Mouse (Mus musculus): ENCODE data around the gene Osbpl3.
A peak's percentile ranks its signal among the peaks of the same experiment; 100 is the strongest.

The Osbpl3 gene

DNA sequence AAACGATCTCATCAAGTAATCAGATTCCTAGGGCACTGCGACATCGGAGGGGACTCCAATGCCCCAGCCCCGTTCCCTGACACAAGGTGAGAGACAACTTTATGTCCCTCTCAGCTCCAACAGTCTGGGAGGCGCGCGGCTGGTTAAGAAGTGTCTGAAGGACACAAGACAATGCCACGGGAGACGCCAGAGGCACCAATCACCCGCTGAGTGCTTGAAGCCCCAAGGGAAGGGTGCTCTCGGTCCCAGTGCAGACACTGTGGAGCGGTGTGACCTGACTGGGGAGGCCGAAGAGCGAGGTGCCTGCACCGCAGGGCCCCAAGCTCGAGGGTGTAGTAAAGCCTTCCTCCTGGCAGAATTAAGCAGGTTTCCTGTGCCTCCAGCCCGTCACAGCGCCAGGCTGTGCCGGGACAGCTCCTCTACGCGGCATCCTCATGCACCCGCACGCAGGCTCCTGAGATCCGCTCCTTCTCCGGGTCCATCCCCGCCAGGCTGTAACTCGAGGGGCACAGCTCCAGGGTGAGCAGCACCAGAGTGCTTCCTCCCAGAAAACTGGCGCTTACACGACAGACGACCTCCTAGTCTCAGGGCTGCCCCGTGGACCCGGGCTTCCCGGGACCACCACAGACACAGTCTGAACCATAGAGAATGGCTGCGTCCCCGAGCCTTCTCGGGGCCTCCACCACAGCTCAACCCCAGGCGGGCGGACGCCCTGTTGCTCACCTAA, 736 bp downstream of the Osbpl3 start:
- peak; percentile 67 to 86 for DNase-seq (ENCODE audit: inconsistent age in 2 of 2, low spot score in 1 of 2)

- DNase-seq (ENCODE audit: inconsistent age in 2 of 2, low spot score in 1 of 2) = no peak
Observed at GRCm38 (mm10) chr6:50453651-50454050, 2.4 kb downstream of the Osbpl3 start.

DNA sequence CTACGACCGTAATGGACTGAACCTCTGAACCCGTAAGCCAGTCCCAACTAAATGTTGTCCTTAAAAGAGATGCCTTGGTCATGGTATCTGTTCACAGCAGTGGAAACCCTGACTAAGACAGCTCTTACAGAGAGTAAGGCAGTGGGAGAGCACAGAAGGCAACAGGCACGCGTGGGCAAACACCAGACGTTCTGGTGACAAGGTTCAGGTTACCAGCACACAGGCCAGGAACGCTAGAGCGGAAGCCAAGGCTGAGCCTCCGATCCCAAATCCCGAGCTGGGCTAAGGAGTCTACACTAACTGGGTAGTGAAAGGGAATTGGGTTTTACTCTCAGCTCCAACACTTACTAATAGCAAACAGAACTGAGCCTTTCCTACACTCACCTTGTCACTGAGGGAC, 3.8 kb downstream of the Osbpl3 start:
- no peak for DNase-seq (ENCODE audit: inconsistent age in 2 of 2, low spot score in 1 of 2)

DNA sequence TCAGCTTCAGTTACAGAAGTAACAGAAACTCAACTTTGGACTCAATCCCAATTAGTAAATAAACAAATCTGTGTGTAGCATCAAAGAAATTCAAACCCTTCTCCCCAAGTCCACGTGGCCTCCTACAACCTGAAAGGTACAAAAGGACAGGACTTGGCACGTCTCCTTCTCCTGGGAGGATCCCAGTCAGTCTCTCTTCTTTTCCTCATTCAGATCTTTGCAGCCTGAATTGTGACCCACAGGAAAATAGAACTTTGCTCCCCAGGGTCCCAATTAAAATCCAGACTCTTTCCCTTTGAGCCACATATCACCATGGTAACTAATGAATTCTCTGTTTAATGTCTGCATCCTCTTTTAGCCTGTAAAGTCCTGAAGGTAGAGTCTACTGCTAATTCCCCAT, 10.4 kb downstream of the Osbpl3 start:
- no peak for DNase-seq (ENCODE audit: inconsistent age in 2 of 2, low spot score in 1 of 2)

GRCm38 (mm10) chr6:50440966-50441862, 14.8 kb downstream of the Osbpl3 start:
- DNase-seq (ENCODE audit: inconsistent age in 2 of 2, low spot score in 1 of 2) = no peak

- DNase-seq (ENCODE audit: inconsistent age in 2 of 2, low spot score in 1 of 2) = no peak
Observed at GRCm38 (mm10) chr6:50440197-50440596, 15.8 kb downstream of the Osbpl3 start.

GRCm38 (mm10) chr6:50438900-50439299, 17.1 kb downstream of the Osbpl3 start:
- DNase-seq (ENCODE audit: inconsistent age in 2 of 2, low spot score in 1 of 2) = peak; percentile 53 to 79

DNA sequence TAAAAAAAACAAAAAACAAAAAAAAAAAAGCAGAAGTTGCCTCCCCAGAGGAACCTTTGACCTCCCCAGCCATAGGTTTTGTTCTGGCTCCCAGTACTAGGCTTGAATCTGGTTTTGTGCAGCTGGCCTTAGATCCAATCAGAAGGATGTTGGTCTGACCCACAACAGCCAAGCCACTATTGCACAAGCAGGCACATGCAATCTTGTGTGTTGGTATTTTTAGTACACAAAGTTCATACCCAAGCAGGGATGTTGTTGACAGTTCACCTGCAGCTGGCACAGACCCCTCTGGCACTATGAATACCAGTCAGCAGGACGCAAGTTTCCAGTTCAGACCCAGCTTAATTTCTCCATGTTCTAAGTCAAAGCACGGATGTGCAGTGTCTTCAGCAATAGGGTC, 18.2 kb downstream of the Osbpl3 start:
- DNase-seq (ENCODE audit: inconsistent age in 2 of 2, low spot score in 1 of 2) = peak in 1 of 2 experiments; percentile 44

DNA sequence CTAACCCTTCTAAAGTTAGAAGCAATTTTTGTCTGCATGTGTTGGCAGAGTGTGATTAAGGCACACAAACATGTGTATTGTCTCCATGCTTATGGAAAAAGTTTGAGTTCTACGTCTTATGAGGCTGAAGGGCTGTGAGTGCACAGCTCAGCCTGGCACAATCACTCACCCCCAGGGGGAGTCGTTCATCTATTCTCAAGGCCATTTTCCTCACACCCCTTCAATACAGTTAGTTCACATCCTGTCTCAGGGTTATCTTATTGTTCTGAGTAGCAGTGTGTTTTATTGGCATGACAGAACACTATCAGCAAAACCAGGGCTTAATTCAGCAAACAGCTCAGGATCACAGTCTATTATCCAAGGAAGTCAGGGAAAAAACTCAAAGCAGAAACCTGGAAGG, 19.3 kb downstream of the Osbpl3 start:
- DNase-seq (ENCODE audit: inconsistent age in 2 of 2, low spot score in 1 of 2) = peak in 1 of 2 experiments; percentile 44

DNA sequence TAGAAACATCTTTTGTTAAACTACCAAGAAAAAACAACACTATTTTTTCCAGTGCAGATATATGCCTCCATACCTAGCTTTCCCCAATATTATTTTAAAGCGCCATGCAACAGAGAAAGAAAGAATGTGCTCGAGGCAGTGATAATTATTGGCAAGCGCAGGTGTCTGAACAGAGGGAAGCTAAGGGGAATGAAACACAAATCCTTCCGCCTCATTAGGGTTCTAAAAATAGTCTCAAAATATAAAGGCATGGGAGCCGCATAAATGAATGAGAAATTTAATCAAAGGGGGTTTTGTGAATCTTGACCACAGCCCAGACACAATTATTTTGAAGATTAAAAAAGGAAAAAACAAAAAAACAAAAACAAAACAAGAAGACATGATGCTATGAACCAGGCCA, 23.5 kb downstream of the Osbpl3 start:
- no peak for DNase-seq (ENCODE audit: inconsistent age in 2 of 2, low spot score in 1 of 2)

DNA sequence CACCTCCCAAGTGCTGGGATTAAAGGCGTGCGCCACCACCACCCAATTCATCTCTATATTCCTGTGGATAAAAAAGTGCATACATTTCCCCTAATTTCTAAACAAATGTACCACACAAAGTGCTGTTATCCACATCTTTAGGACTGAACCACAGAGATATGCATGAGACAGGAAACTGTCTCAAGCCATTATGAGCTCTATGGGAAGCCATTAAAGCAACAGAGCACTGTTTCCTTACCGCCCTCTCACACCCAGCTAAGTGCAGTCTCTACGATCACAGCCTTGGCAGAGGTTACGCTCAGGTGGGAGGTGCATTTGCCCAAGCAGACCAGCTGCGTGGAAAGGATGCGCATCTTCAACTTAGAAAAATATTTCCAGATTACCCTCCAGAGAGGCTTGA, 26.7 kb downstream of the Osbpl3 start:
- no peak for DNase-seq (ENCODE audit: inconsistent age in 2 of 2, low spot score in 1 of 2)

- DNase-seq (ENCODE audit: inconsistent age in 2 of 2, low spot score in 1 of 2) = no peak
Observed at GRCm38 (mm10) chr6:50427051-50427732, 28.8 kb downstream of the Osbpl3 start.

GRCm38 (mm10) chr6:50426571-50426970, 29.4 kb downstream of the Osbpl3 start:
- no peak for DNase-seq (ENCODE audit: inconsistent age in 2 of 2, low spot score in 1 of 2)

- no peak for DNase-seq (ENCODE audit: inconsistent age in 2 of 2, low spot score in 1 of 2)
Observed at GRCm38 (mm10) chr6:50424271-50424670, 31.7 kb downstream of the Osbpl3 start.

DNA sequence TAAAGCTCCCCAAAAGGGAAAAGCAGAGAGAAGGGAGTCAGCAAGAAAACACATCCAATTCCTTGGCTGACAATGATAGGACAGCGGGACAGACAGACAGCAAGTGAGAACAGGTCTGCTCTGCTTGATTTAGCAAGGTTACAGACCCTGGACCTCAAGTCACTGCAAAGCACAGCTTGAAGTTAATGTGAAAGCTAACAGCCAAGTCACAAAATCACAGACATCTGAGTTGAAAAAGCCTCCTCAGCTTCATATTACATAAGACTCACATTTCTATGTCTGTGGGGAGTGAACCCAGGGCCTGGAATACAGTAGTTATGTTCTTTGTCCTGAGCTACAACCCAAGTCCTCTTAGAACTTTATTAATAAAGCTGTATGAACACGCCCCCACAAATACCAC, 35.6 kb downstream of the Osbpl3 start:
- no peak for DNase-seq (ENCODE audit: inconsistent age in 2 of 2, low spot score in 1 of 2)

DNA sequence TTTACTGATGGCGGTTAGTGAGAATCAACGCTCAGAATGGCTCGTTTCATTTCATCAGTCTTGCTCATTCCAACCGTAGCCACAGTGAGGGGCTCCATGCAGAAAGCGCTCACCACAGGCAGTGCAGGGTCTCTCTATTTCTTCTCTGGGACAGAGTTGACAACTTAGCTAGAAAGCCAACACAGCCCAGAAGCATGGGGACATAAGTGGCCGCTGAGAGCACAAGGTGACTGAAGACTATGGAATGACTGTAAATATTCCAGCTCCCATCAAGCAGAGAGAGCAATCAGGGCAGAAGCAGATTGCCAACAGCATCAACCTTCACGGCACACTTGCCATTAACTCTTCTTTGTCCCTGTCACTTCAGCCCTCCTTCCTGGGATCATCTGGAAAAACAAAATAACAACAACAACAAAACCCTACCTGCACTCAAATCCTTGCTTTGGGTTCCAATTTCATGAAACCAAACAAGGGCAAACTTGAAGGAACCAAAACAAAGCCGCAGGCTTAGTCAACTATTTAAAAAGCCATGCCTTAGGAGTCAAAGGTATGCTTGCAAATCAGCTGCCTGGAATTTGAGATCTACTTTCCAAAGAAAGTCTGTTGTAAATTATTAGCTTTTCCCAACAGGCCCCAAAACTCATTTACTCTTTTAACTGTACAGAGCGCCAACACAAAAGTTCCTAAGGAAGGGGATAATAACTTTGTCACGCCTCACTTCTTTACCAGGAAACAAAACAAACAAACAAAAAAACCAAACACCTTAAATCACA, 36.3 kb downstream of the Osbpl3 start:
- no peak for DNase-seq (ENCODE audit: inconsistent age in 2 of 2, low spot score in 1 of 2)

- DNase-seq (ENCODE audit: inconsistent age in 2 of 2, low spot score in 1 of 2) = no peak
Observed at GRCm38 (mm10) chr6:50418951-50419350, 37.0 kb downstream of the Osbpl3 start.

DNA sequence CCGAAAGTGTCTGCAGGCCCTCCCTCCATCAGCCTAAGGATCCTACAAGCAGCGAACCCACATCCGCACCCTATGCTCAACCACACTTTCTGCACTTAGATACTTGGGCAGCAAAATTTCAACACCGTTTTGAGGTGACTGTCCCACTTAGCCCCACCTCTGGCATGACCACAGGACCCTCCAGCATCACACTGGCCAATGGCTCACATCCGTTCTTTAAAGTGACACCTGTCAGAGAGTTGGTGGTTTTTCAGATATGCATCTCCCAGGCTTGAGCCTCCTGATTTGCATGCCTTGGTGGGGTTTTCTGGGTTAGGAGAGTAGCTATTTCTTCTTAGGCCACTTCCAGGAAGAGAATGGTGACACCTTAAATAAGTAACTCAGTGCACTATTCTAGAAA, 39.1 kb downstream of the Osbpl3 start:
- peak in 1 of 2 experiments; percentile 19 for DNase-seq (ENCODE audit: inconsistent age in 2 of 2, low spot score in 1 of 2)

DNA sequence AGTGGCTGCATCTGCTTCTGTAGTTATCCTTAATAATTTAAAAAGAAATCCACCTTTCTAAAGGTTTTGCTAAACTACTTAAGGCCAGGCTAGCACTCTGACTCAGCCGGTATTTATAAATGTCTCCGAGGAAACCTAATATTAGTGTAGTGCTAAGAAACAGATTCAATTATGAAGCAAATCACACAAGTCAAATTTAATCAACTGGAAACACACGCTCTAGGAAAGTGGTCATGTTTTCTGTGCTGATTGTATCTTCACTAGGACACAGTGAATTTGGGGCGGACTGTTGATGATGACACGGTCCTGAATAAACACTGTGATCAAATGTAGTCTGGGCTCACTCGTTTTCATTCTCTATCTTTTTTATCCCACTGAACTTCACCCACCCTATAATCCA, 40.6 kb downstream of the Osbpl3 start:
- peak in 1 of 2 experiments; percentile 32 for DNase-seq (ENCODE audit: inconsistent age in 2 of 2, low spot score in 1 of 2)

GRCm38 (mm10) chr6:50414547-50414946, 41.5 kb downstream of the Osbpl3 start:
- DNase-seq (ENCODE audit: inconsistent age in 2 of 2, low spot score in 1 of 2) = peak; percentile 41 to 73

DNA sequence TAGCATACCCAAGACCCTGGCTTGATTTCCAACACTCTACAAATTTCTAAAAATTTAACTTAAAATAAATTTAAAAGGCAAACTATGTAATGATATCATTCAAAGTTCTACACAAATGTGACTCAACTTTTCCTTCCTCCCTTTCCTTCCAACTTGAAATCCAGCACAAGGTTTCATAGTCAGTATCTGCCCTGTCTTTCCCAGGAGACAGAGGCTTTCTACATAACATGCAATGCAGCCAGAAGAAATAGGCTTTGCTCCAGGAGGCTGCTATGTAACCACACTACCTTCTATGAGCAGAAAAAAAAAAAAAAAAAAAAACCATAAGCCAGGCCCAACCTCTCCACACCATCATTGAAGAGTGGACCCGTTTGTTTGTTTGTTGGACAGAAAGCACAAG, 42.6 kb downstream of the Osbpl3 start:
- DNase-seq (ENCODE audit: inconsistent age in 2 of 2, low spot score in 1 of 2) = peak in 1 of 2 experiments; percentile 22
